Mouse (Mus musculus): ENCODE measurements at regions not wholly inside any gene's neighbourhood (a gene's known extent, or its start where the extent isn't known, plus 50 kb on each side); places are given as distances from the start of the nearest gene placed in this dataset.

DNA sequence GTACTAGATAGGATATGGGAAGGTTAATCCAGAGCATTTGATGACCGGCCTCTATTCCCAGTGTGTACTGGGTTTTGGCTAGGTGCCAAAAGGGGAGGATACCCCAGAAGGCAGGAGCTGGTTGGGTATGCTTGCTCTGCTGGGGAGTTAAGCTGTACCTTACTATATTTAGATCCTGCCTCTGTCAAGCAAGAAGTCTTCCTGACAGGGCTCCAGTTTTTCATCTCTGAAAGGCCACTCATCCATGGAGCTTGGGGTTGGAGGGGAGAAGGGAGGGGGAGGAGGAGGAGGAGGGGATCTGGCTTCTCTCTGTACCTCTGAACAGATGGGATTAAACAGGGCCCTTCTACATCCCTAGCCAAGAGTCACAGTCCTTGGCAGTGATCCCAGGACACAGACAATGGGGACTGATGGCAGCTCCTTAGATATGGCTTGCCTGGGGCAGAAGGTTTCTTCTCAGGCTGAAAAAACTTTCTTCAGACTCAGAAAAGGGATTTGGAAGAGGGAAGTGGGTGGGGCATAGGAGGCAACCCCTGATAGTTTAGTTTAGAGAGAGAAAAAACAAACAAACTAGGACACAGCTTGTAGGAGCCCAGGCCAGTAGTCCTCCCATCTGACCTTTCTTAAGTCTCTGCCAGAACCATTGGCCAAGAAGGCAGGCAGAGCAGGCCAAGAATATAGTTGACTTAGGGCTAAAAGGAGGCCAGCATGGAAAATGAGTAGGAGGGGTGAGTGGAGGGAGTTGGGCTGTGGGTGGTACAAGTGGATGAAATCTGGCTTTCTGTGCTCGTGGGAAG is 78.3 kb upstream of the Astn2 start:
- 37% methylated on average over 2 of the region's 2 CpGs for WGBS
- Histone ChIP-seq H3K36me3 (ENCODE audit: control insufficient read depth, insufficient read depth, low read length) (no peaks in the 10 kb centered on the region), H3K27ac (ENCODE audit: low read length) (peak overlapping the region; percentile 26), H3K9me3 (replicated peaks; ENCODE audit: control insufficient read depth, low read length) (no peaks in the 10 kb centered on the region), H3K9ac (ENCODE audit: low read length) (no peak overlapping the region), H3K4me1 (ENCODE audit: control insufficient read depth, insufficient read depth, low read length) (0 out of 2 replicates have a peak, but pooled peaks cover 2% of the 10 kb centered on the region), H3K4me2 (ENCODE audit: low read depth, low read length) (no peak overlapping the region), H3K27me3 (ENCODE audit: control insufficient read depth, insufficient read depth, low read length) (no peaks in the 10 kb centered on the region), H3K4me3 (replicated peaks; ENCODE audit: low read length) (no peak overlapping the region)
- peak; percentile 89 for ATAC-seq (ENCODE audit: insufficient read depth, low FRiP score)

DNA sequence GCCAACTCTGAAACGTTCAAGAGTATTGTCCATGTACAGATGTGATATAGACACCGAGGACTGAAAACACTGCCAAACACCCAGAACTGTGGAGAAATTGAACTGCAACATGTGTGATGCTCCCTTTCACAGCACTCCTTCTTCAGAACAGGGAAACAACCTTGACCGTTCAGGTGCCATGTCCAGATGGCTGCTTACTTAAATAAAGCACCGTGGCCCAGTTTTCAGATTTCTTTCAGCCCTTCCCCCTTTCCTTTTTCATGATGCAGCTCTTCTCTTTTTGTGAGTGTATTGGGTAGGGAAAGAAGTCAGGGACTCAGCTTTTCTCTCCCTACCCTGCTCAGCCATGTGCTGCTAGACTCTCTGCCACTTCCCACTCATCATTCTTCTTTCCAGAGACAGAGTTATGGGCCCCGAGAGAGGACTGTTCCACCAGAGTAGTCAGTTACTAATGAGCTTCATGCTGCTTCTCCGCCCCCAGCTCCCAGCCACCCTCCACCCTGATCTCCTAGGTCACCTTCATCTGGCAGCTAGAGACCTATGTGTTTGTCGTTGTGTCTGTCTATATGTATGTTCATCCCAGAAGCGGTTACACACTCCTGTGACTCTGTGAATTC is 74.3 kb upstream of the Astn2 start:
- 0 out of 2 replicates have a peak, but pooled peaks cover 2% of the 10 kb centered on the region for H3K4me1 ChIP-seq (ENCODE audit: control insufficient read depth, insufficient read depth, low read length)
- H3K9ac ChIP-seq (ENCODE audit: low read length) = no peak overlapping the region
- H3K27me3 ChIP-seq (ENCODE audit: control insufficient read depth, insufficient read depth, low read length) = no peaks in the 10 kb centered on the region
- H3K4me2 ChIP-seq (ENCODE audit: low read depth, low read length) = no peak overlapping the region
- WGBS = 71% methylated on average over 8 of the region's 8 CpGs
- H3K9me3 ChIP-seq (replicated peaks; ENCODE audit: control insufficient read depth, low read length) = no peaks in the 10 kb centered on the region
- no peak for ATAC-seq (ENCODE audit: insufficient read depth, low FRiP score)
- H3K4me3 ChIP-seq (replicated peaks; ENCODE audit: low read length) = no peak overlapping the region
- H3K27ac ChIP-seq (ENCODE audit: low read length) = no peak overlapping the region
- no peaks in the 10 kb centered on the region for H3K36me3 ChIP-seq (ENCODE audit: control insufficient read depth, insufficient read depth, low read length)
